Mouse (Mus musculus) forebrain, embryonic 14.5 days (tissue): Measurements from ENCODE around the gene Hydin. TPM values are rescaled to one million over a fixed set of nuclear protein-coding genes. Genes with fewer than 3 reads are reported as not detected.
A peak's percentile ranks its signal among the peaks of the same experiment; 100 is the strongest.

ENCODE experiments used
- ATAC-seq: fragments of 200-750 bp; cut with Nextera tagmentation; 2 replicates; pipeline ENCODE4 v1.8.0; 2017; ENCODE audit warnings: mild to moderate bottlenecking, moderate library complexity
- DNase-seq: peaks from one replicate; pipeline ENCODE4 v3.0.0-alpha.2; 2015; ENCODE audit warnings: low spot score
- H3K27ac ChIP-seq: fragments of 300-500 bp; sonication (generic); 2 replicates; pipeline ENCODE4 v1.5.1; 2014; ENCODE audit warnings: low read depth, mild to moderate bottlenecking, control low read depth, low read length, moderate library complexity
- H3K27me3 ChIP-seq: fragments of 300-500 bp; sonication (generic); replicated peaks from 2 replicates; pipeline ENCODE4 v1.6.1; 2014; ENCODE audit warnings: low read length, control low read depth, mixed read lengths; ENCODE audit not compliant: control insufficient read depth, insufficient read depth
- H3K36me3 ChIP-seq: fragments of 300-500 bp; sonication (generic); 2 replicates; pipeline ENCODE4 v1.6.1; 2014; ENCODE audit warnings: low read length, control low read depth; ENCODE audit not compliant: control insufficient read depth, insufficient read depth
- H3K4me1 ChIP-seq: fragments of 300-500 bp; sonication (generic); 2 replicates; pipeline ENCODE4 v1.6.1; 2014; ENCODE audit warnings: antibody characterized with exemption, low read length, control low read depth; ENCODE audit not compliant: control insufficient read depth, insufficient read depth
- H3K4me2 ChIP-seq: fragments of 300-500 bp; sonication (generic); 2 replicates; pipeline ENCODE4 v1.6.1; 2014; ENCODE audit warnings: mild to moderate bottlenecking, control low read depth, low read length
- H3K4me3 ChIP-seq: fragments of 300-500 bp; sonication (generic); 2 replicates; pipeline ENCODE4 v1.5.1; 2014; ENCODE audit warnings: low read depth, low read length, control low read depth
- H3K9ac ChIP-seq: fragments of 300-500 bp; sonication (generic); 2 replicates; pipeline ENCODE4 v1.6.1; 2014; ENCODE audit warnings: mild to moderate bottlenecking, low read length, control low read depth, moderate library complexity
- H3K9me3 ChIP-seq: fragments of 300-500 bp; sonication (generic); replicated peaks from 2 replicates; pipeline ENCODE4 v1.6.1; 2016; ENCODE audit warnings: low read length, control low read depth, mixed read lengths; ENCODE audit not compliant: control insufficient read depth
- WGBS: fragments of 180-500 bp; shearing (Covaris S2); extraction: QIAGEN DNeasy Blood & Tissue Kit; methylation state at CpG from one replicate; pipeline ENCODE4 v1.1.7; 2014; 5-methylcytosine and 5-hydroxymethylcytosine counted together
- polyA plus RNA-seq: library from polyadenylated mRNA; unstranded; fragments of >200 nt; fragmentation: Nextera tagmentation; extraction: Ambion mirVana; gene quantifications from 2 replicates; pipeline ENCODE4 v1.2.1, GENCODE M21; 2014

Gene Hydin
- polyA plus RNA-seq, 1 experiment from 2014 or later: 0.13 TPM

DNA sequence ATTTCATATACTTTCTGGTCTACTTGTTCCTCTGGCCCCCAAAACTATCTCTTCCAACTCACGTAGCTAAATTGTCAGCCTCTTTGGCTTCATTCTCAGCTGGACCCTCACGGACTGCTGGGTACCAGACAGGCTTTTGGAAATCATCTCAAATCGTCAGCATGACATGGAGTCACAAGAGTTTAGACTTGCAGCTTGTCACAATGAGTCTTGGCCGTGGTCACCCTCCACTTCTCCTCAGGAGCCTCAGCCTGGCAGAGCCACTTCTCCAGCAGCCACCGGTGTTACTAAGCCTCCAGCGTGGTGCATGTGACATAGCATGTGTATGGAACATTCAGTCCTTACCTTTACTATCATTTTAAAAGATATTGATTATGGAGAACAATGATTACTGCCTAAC lies 135.5 kb downstream of the Hydin start:
- Histone ChIP-seq H3K4me3 (no peak overlapping the region), H3K9ac (no peak overlapping the region), H3K9me3 (no peaks in the 10 kb centered on the region), H3K36me3 (no peaks in the 10 kb centered on the region), H3K27ac (no peak overlapping the region), H3K27me3 (no peaks in the 10 kb centered on the region), H3K4me1 (no peaks in the 10 kb centered on the region), H3K4me2 (no peak overlapping the region)
- no peak for DNase-seq
- no peak for ATAC-seq
- WGBS: 83% methylated on average over 6 of the region's 6 CpGs

DNA sequence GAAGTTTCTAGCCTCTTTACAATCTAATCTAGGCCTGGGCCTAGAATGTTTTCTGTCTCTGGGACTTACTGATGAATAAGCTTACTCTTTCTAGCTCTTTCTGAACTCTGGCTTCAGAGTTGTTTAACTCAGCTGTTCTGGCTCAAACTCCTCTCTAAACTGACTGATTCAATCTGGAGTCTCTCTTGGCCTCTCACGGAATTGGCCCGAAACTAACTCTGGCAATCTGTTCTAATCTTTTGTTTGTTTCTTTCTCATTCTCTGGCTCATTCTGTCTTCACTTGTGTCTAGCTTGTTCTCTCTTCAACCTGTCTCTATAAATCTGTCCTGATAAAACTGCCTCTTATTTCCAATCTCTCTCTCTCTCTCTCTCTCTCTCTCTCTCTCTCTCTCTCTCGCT lies 137.7 kb downstream of the Hydin start:
- 91% methylated on average over 3 of the region's 3 CpGs for WGBS
- Histone ChIP-seq H3K4me1 (no peaks in the 10 kb centered on the region), H3K36me3 (no peaks in the 10 kb centered on the region), H3K4me3 (no peak overlapping the region), H3K9me3 (no peaks in the 10 kb centered on the region), H3K4me2 (no peak overlapping the region), H3K9ac (no peak overlapping the region), H3K27ac (no peak overlapping the region), H3K27me3 (no peaks in the 10 kb centered on the region)
- ATAC-seq (no peak), DNase-seq (peak; percentile 23)

GRCm38 (mm10) chr8:110415121-110415520 lies 148.3 kb downstream of the Hydin start:
- Histone ChIP-seq H3K4me3 (no peak overlapping the region), H3K27ac (no peak overlapping the region), H3K4me1 (no peaks in the 10 kb centered on the region), H3K9ac (no peak overlapping the region), H3K4me2 (no peak overlapping the region), H3K27me3 (no peaks in the 10 kb centered on the region), H3K9me3 (no peaks in the 10 kb centered on the region), H3K36me3 (no peaks in the 10 kb centered on the region)
- WGBS: 34% methylated on average over 4 of the region's 4 CpGs
- ATAC-seq (no peak), DNase-seq (no peak)

DNA sequence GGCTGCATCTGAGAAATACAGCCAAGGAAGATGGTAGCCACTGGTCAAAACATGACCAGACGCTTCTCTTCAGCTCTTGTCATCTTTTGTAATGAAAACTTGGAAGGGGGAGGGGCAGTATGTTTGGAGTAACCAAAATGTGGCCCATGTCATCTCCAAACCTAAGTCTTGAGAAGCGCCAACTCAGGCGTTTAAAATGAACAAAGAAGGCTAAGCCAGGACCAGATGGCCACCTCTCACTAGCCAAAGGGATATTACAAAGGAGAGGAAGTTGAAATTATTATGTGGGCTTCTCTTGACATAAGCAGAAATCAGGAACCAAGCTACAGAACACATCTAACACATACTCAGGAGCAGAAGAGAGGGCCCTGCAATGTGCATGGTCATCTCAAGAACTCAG lies 150.2 kb downstream of the Hydin start:
- no peak for DNase-seq

GRCm38 (mm10) chr8:110417801-110418200 lies 151.0 kb downstream of the Hydin start:
- Histone ChIP-seq H3K4me2 (no peak overlapping the region), H3K27ac (no peak overlapping the region), H3K36me3 (no peaks in the 10 kb centered on the region), H3K9me3 (no peaks in the 10 kb centered on the region), H3K9ac (no peak overlapping the region), H3K4me1 (no peaks in the 10 kb centered on the region), H3K27me3 (no peaks in the 10 kb centered on the region), H3K4me3 (no peak overlapping the region)
- WGBS: 90% methylated on average over 7 of the region's 7 CpGs
- DNase-seq (no peak), ATAC-seq (no peak)

More for the DNA sequence above, 150.2 kb downstream of the Hydin start:
- WGBS: 87% methylated on average over 3 of the region's 3 CpGs
- Histone ChIP-seq H3K27me3 (no peaks in the 10 kb centered on the region), H3K36me3 (no peaks in the 10 kb centered on the region), H3K4me2 (no peak overlapping the region), H3K4me1 (no peaks in the 10 kb centered on the region), H3K9me3 (no peaks in the 10 kb centered on the region), H3K27ac (no peak overlapping the region), H3K4me3 (no peak overlapping the region), H3K9ac (no peak overlapping the region)
- ATAC-seq: no peak

DNA sequence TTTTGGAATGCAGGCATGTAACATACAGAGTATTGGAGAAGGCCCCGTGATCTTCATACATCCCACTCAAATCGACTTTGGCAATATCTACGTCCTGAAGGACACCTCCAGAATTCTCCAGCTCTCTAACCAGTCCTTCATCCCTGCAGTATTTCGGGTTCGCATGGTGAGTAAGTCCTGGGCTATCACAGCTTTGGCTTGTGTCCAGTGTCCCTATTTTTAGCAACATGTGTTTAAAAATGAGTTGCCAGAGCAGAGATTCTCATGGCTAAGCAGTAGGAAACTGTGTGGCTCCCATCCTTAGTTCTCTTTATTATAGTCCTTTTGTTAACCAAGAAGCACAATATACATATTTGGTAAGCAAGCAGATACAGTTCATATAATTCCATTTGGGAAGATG lies 152.9 kb downstream of the Hydin start:
- H3K4me2 ChIP-seq: no peak overlapping the region
- no peaks in the 10 kb centered on the region for H3K27me3 ChIP-seq
- H3K36me3 ChIP-seq: no peaks in the 10 kb centered on the region
- no peak for DNase-seq
- H3K9me3 ChIP-seq: no peaks in the 10 kb centered on the region
- H3K9ac ChIP-seq: no peak overlapping the region
- no peak overlapping the region for H3K4me3 ChIP-seq
- WGBS: 91% methylated on average over 5 of the region's 5 CpGs
- no peaks in the 10 kb centered on the region for H3K4me1 ChIP-seq
- no peak for ATAC-seq
- no peak overlapping the region for H3K27ac ChIP-seq

GRCm38 (mm10) chr8:110420221-110420620 lies 153.4 kb downstream of the Hydin start:
- Histone ChIP-seq H3K36me3 (no peaks in the 10 kb centered on the region), H3K4me1 (no peaks in the 10 kb centered on the region), H3K4me2 (no peak overlapping the region), H3K27me3 (no peaks in the 10 kb centered on the region), H3K9ac (no peak overlapping the region), H3K27ac (no peak overlapping the region), H3K9me3 (no peaks in the 10 kb centered on the region), H3K4me3 (no peak overlapping the region)
- ATAC-seq (no peak), DNase-seq (no peak)
- 93% methylated on average over 3 of the region's 3 CpGs for WGBS

DNA sequence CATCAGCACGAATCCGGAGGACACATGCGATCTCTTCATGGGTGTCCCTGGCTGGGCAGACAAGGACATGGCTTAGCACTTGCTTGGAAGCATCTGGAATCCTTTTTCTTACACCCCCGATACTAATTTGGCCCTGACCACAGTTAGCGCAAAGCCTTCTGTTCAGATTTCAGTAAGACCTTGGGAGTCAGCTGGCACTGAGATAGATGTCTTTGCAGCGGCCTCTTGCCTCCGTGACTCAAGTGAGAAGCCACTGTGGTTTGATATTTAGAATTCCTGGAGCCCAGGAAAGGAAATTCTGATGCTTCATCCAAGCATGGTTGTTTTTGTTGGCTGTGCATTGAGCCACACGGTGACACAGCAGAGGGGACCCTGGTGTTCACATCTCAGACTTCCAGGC lies 157.4 kb downstream of the Hydin start:
- no peak overlapping the region for H3K4me3 ChIP-seq
- 93% methylated on average over 8 of the region's 8 CpGs for WGBS
- H3K9me3 ChIP-seq: no peaks in the 10 kb centered on the region
- DNase-seq (no peak), ATAC-seq (no peak)
- no peaks in the 10 kb centered on the region for H3K36me3 ChIP-seq
- H3K4me2 ChIP-seq: no peak overlapping the region
- no peak overlapping the region for H3K9ac ChIP-seq
- no peak overlapping the region for H3K27ac ChIP-seq
- no peaks in the 10 kb centered on the region for H3K4me1 ChIP-seq
- H3K27me3 ChIP-seq: no peaks in the 10 kb centered on the region

DNA sequence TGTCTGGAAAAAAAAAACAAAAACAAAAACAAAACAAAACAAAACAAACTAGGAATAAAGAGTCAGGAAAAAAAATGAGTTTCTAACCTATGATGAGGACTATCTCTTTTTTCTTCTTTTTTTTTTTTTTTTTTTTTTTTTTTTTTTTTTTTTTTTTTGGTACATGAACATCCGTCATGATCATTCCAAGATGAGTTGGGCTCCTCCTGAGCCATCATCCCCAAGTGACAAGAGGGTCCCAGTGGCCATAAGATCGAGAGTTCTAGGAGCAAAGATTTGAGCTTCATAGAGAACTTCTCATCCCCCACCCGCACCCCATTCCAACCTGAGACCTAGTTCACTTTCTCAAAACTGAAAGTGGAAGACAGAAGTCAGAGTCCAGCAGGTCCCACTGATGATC lies 164.6 kb downstream of the Hydin start:
- Histone ChIP-seq H3K36me3 (no peaks in the 10 kb centered on the region), H3K9ac (no peak overlapping the region), H3K27ac (no peak overlapping the region), H3K4me2 (no peak overlapping the region), H3K4me1 (no peaks in the 10 kb centered on the region), H3K4me3 (no peak overlapping the region), H3K27me3 (no peaks in the 10 kb centered on the region), H3K9me3 (no peaks in the 10 kb centered on the region)
- ATAC-seq (no peak), DNase-seq (no peak)
- WGBS: 90% methylated on average over 3 of the region's 3 CpGs

DNA sequence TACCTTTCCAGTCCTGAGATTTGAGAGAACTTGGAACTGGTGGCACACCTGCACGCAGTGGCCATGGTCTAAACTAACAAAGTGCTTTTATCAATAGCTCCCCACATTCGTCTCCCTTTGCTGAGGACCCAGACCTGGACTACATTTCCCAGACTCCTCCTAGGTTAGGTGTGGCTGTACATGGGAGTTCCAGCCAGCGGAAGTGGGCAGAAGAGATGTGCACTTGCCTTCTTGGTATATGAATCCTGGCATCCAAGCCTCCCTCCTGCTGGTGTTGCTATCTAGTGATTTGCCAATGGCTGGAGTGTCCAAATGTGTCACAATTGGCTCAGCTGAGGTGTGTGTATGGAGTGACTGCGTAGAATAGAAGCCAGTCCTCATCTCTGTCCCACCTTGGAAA lies 173.8 kb downstream of the Hydin start:
- no peak for DNase-seq

More for the DNA sequence above, 173.8 kb downstream of the Hydin start:
- Histone ChIP-seq H3K36me3 (no peaks in the 10 kb centered on the region), H3K9ac (no peak overlapping the region), H3K27me3 (no peaks in the 10 kb centered on the region), H3K4me2 (no peak overlapping the region), H3K4me1 (no peaks in the 10 kb centered on the region), H3K9me3 (no peaks in the 10 kb centered on the region), H3K27ac (no peak overlapping the region), H3K4me3 (no peak overlapping the region)
- 79% methylated on average over 4 of the region's 4 CpGs for WGBS
- ATAC-seq: no peak
